Mouse (Mus musculus) B cell, adult 2 months (primary cell): ENCODE data around the gene B3gnt7.

Source experiments
- DNase-seq, 2 experiments: peaks; one replicate each; pipeline ENCODE4 v3.0.0; 2022

Gene B3gnt7

GRCm38 (mm10) chr1:86346851-86347715 lies 44.5 kb downstream of the B3gnt7 start:
- peak in 1 of 2 experiments; percentile 36 for DNase-seq

GRCm38 (mm10) chr1:86347716-86348045 lies 45.0 kb downstream of the B3gnt7 start:
- DNase-seq: no peak

- no peak for DNase-seq
These were observed 45.5 kb downstream of the B3gnt7 start for GRCm38 (mm10) chr1:86348083-86348482.

- DNase-seq: no peak
These were observed 46.2 kb downstream of the B3gnt7 start for GRCm38 (mm10) chr1:86348801-86349200.

GRCm38 (mm10) chr1:86349201-86349600 lies 46.6 kb downstream of the B3gnt7 start:
- DNase-seq: no peak

- no peak for DNase-seq
These were observed 47.1 kb downstream of the B3gnt7 start for GRCm38 (mm10) chr1:86349696-86350095.

- no peak for DNase-seq
These were observed 47.9 kb downstream of the B3gnt7 start for GRCm38 (mm10) chr1:86350576-86350975.

- no peak for DNase-seq
These were observed 51.6 kb downstream of the B3gnt7 start for GRCm38 (mm10) chr1:86354186-86354585.
